Mouse (Mus musculus) bone marrow macrophage, adult 2 months (primary cell): ENCODE results near the gene Map3k20. TPM values are rescaled to one million over a fixed set of nuclear protein-coding genes. Genes with fewer than 3 reads are reported as not detected.

Source experiments
- H3K27ac ChIP-seq: 2 replicates; pipeline ENCODE4 v1.5.1; 2012; ENCODE audit warnings: low read depth, low read length; ENCODE audit not compliant: insufficient read depth
- H3K4me1 ChIP-seq: 2 replicates; pipeline ENCODE4 v1.6.1; 2012; ENCODE audit warnings: low read length; ENCODE audit not compliant: control insufficient read depth, insufficient read depth
- H3K4me3 ChIP-seq: 2 replicates; pipeline ENCODE4 v1.5.1; 2012; ENCODE audit warnings: mild to moderate bottlenecking, low read length, moderate library complexity; ENCODE audit not compliant: insufficient read depth
- CTCF ChIP-seq: IDR thresholded peaks from 2 replicates; pipeline ENCODE4 v1.5.1; 2012; ENCODE audit warnings: low read depth, mild to moderate bottlenecking, low read length, moderate library complexity
- POLR2A ChIP-seq: IDR thresholded peaks from 2 replicates; pipeline ENCODE4 v1.6.1; 2012; ENCODE audit warnings: mild to moderate bottlenecking, low read depth, low read length, borderline replicate concordance
- polyA plus RNA-seq: library from polyadenylated mRNA; stranded (reverse); fragments of >200 nt; gene quantifications from 2 replicates; pipeline ENCODE4 v1.2.4, GENCODE M21; 2012; ENCODE audit not compliant: missing spikeins, insufficient read depth, insufficient read length

Map3k20 gene
- polyA plus RNA-seq, 1 experiment, result 20.3 TPM

GRCm38 (mm10) chr2:72475797-72476485 is 190.5 kb downstream of the Map3k20 start, which contains the start of gene Cdca7:
Gene Cdca7 (plus strand): TSS chr2:72476159.
- Histone ChIP-seq H3K27ac (peak within 1 kb of the TSS; percentile 84), H3K4me3 (peak within 1 kb of the TSS; percentile 98), H3K4me1 (peaks cover 40% of the 10 kb centered on the region)
- TF ChIP-seq CTCF (no peak), POLR2A (no peak)

GRCm38 (mm10) chr2:72476486-72477211 is 191.2 kb downstream of the Map3k20 start:
- peak overlapping the region; percentile 98 for H3K4me3 ChIP-seq
- TF ChIP-seq POLR2A, result no peak
- TF ChIP-seq CTCF, result no peak
- peak overlapping the region; percentile 84 for H3K27ac ChIP-seq
- H3K4me1 ChIP-seq, result peaks cover 38% of the 10 kb centered on the region

- no peak for TF ChIP-seq CTCF
- TF ChIP-seq POLR2A, result no peak
- peaks cover 34% of the 10 kb centered on the region for H3K4me1 ChIP-seq
- H3K27ac ChIP-seq, result 0 out of 2 replicates have a peak overlapping the region, but pooled peaks have one; percentile 0
Measured at GRCm38 (mm10) chr2:72477221-72477620, 191.8 kb downstream of the Map3k20 start.

GRCm38 (mm10) chr2:72478176-72478575 is 192.7 kb downstream of the Map3k20 start:
- Histone ChIP-seq H3K4me1 (peaks cover 27% of the 10 kb centered on the region), H3K4me3 (0 out of 2 replicates have a peak overlapping the region, but pooled peaks have one; percentile 98), H3K27ac (no peak overlapping the region)
- TF ChIP-seq POLR2A (no peak), CTCF (no peak)

More at GRCm38 (mm10) chr2:72477221-72477620, 191.8 kb downstream of the Map3k20 start:
- H3K4me3 ChIP-seq, result peak overlapping the region; percentile 98

GRCm38 (mm10) chr2:72478921-72479320 is 193.5 kb downstream of the Map3k20 start:
- TF ChIP-seq CTCF (no peak), POLR2A (no peak)
- Histone ChIP-seq H3K4me3 (no peak overlapping the region), H3K27ac (no peak overlapping the region), H3K4me1 (peaks cover 19% of the 10 kb centered on the region)

- TF ChIP-seq POLR2A (no peak), CTCF (no peak)
- Histone ChIP-seq H3K4me3 (no peak overlapping the region), H3K27ac (no peak overlapping the region), H3K4me1 (peaks cover 13% of the 10 kb centered on the region)
Measured at GRCm38 (mm10) chr2:72479818-72480217, 194.4 kb downstream of the Map3k20 start.

- H3K4me1 ChIP-seq, result no peaks in the 10 kb centered on the region
- H3K4me3 ChIP-seq, result no peak overlapping the region
- no peak for TF ChIP-seq POLR2A
- TF ChIP-seq CTCF, result no peak
- H3K27ac ChIP-seq, result no peak overlapping the region
Measured at GRCm38 (mm10) chr2:72491650-72492049, 206.2 kb downstream of the Map3k20 start.

Other genes with a start within 250 kb of the Map3k20 start
- 3.7 and 6.3 TPM in 2 replicates for gene Cdca7, start 190.5 kb downstream of the Map3k20 start, polyA plus RNA-seq